Mouse (Mus musculus) adrenal gland, adult (tissue): Measurements from ENCODE around the gene Aldoc.

ENCODE experiments used
- DNase-seq, 2 experiments: peaks; one replicate each; pipeline ENCODE4 v3.0.0; 2022 to 2023; ENCODE audit warnings: low spot score in 1 of 2; ENCODE audit not compliant: inconsistent age in 2 of 2

Aldoc gene

GRCm38 (mm10) chr11:78328512-78329056 is 5.8 kb downstream of the Aldoc start:
- DNase-seq, result no peak

- DNase-seq, result peak in 1 of 2 experiments; percentile 43
Observed at GRCm38 (mm10) chr11:78332676-78333075, 9.9 kb downstream of the Aldoc start.

GRCm38 (mm10) chr11:78333992-78334391 is 11.2 kb downstream of the Aldoc start:
- peak in 1 of 2 experiments; percentile 67 for DNase-seq

GRCm38 (mm10) chr11:78337040-78337439 is 14.3 kb downstream of the Aldoc start:
- DNase-seq, result no peak

- no peak for DNase-seq
Observed at GRCm38 (mm10) chr11:78341702-78342101, 18.9 kb downstream of the Aldoc start.

GRCm38 (mm10) chr11:78343381-78344327 is 20.9 kb downstream of the Aldoc start, which contains the start of gene Unc119:
TSS of gene Unc119 (plus strand) at chr11:78343482.
- peak; percentile 89 to 94 for DNase-seq

GRCm38 (mm10) chr11:78344328-78344889 is 21.6 kb downstream of the Aldoc start:
- no peak for DNase-seq

GRCm38 (mm10) chr11:78344890-78345715 is 22.3 kb downstream of the Aldoc start:
- peak; percentile 57 to 84 for DNase-seq

GRCm38 (mm10) chr11:78345801-78346200 is 23.0 kb downstream of the Aldoc start:
- DNase-seq, result peak in 1 of 2 experiments; percentile 61

GRCm38 (mm10) chr11:78346326-78347069 is 23.7 kb downstream of the Aldoc start:
- peak in 1 of 2 experiments; percentile 63 for DNase-seq

GRCm38 (mm10) chr11:78347070-78347754 is 24.4 kb downstream of the Aldoc start:
- peak; percentile 72 to 90 for DNase-seq

- peak in 1 of 2 experiments; percentile 54 for DNase-seq
Observed at GRCm38 (mm10) chr11:78347908-78348307, 25.1 kb downstream of the Aldoc start.

- no peak for DNase-seq
Observed at GRCm38 (mm10) chr11:78348474-78348873, 25.7 kb downstream of the Aldoc start.

- no peak for DNase-seq
Observed at GRCm38 (mm10) chr11:78349441-78350358, 26.9 kb downstream of the Aldoc start.

GRCm38 (mm10) chr11:78353081-78353480 is 30.3 kb downstream of the Aldoc start:
- DNase-seq, result no peak

GRCm38 (mm10) chr11:78354905-78355304 is 32.1 kb downstream of the Aldoc start:
- no peak for DNase-seq

- peak; percentile 63 to 85 for DNase-seq
Observed at GRCm38 (mm10) chr11:78355471-78356238, 32.9 kb downstream of the Aldoc start.
